Mouse (Mus musculus) T-helper 17 cell (primary cell): ENCODE results near the gene Heg1.

ENCODE experiments used
- in situ Hi-C, 2 experiments: fragments of 300-600 bp; cut with MboI, MseI; formaldehyde crosslinking; loops; 1 replicate in 1 of 2; 2 replicates in 1 of 2; pipeline ENCODE4 v1.15.1; 2025; ENCODE audit warnings: high pct_unique_total_duplicates in 2 of 2

Heg1 gene

DNA sequence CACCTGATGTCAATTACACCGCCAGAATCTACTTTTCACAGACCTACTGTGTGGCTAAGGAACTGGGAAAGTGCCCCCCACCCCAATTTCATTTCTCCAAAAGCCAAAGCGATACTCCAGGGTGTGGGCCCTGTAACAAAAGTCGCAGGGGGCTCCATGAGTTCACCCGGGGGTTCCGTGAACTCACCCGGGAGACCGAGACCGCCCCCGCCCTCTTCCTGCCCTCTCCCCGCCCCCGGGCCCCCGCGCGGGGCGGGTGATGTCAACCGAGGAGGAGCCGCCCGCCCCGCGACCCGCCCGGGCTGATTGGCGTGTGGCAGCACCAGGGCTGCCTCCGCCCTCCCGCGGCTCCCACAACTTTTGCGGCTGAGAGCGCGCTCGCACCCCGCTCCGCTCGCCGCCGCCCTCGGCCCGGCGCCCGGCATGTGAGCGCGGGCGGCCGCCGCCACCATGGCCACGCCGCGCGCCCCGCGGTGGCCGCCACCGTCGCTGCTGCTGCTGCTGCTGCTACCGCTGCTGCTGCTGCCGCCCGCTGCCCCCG lies at the start of gene Heg1:
Gene Heg1, plus strand, starts transcription at position 209 of the 541 bp plus-strand sequence.
- in situ Hi-C loops, result no loop called here

DNA sequence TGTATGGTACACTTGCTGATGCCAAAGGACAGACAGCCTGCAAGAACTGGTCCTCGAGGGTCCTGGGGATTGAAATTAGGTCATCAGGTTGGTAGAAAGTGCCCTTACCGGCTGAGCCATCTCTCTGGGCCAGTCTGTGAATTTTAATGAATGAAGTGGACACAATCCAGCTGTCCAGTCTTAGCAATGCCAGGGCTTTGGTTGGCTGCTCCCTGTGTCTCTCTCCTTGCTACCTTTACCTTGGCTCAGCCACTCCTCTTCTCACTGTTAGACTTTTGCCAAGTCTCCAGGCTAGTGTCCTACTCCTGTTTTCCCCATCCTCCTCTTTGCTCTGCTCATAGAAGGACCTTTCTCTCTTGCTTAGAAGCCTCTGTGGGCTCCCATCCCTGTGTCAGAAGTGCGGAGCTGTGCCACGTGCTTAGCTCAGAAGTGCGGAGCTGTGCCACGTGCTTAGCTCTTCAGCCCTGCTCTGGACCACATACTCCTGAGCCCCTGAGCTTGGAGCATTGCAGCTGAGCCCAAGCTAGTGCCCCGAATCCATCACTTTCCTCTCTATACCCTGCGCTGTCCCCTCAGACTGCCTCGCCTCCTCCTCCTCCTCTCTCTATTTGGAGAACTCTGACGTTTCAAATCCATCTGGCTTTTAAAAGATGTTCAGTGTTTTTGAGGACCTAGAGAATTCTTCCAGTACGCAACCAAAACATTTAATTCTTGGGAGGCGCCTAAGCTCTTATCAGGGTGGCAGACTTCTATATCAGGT lies 48.2 kb upstream of the Heg1 start:
- in situ Hi-C loops, result no loop called here

DNA sequence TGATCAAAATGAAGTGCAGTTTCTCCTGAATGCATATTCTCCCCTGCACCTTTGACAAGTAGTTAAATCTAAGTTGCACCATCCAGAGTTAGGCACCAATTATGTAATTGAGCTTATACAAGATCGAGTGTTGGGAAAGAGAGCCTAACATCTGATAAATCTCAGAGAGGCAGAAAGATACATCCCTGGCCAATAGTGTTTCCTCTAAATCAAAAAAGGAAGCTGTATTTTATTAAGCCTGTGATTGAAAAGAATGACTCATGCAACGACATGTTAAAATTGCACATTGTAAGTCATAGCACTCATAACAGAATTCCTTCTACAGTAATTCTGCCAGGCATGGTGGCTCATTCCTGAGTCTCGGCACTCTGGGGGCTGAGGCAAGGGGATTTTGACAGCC lies 42.4 kb upstream of the Heg1 start:
- in situ Hi-C loops, result no loop called here

DNA sequence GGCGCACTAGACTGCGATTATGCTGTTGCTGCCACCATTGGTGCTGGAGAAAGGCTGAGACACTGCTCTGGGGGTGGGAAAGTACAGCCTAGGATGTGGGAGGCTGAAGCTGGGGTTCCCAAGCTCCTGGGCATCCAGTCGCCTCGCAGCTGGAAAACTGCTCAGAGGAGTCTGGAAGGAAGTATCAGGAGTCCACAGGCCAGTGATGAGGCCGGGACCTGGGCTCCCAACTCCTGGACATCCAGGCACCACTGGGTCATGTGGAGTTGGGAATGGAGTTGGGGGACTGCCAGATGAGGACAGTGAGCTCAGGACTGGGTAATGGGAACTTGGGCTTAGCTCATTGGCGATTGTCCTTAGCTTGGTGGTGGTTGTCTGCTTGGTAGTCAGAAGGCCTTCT lies 31.1 kb upstream of the Heg1 start:
- in situ Hi-C loops, result no loop called here

DNA sequence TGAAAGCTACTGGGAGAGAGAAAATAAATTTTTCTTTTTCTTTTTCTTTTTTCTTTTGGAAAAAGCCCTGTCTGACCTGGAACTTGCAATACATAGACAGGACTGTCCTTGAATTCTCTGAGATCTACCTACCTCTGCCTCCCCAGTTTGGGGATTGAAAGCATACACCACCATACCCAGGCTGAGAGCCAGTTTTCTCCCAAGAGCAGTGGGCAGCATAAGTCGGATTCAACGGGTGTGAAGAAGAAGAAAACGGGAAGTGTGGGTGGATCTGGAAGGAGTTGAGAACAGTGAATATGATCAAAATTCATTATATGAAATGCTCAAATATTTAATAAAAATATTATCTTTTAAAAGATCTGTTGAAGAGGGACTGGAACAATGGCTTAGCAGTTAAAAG lies 28.7 kb upstream of the Heg1 start:
- in situ Hi-C loops, result no loop called here

DNA sequence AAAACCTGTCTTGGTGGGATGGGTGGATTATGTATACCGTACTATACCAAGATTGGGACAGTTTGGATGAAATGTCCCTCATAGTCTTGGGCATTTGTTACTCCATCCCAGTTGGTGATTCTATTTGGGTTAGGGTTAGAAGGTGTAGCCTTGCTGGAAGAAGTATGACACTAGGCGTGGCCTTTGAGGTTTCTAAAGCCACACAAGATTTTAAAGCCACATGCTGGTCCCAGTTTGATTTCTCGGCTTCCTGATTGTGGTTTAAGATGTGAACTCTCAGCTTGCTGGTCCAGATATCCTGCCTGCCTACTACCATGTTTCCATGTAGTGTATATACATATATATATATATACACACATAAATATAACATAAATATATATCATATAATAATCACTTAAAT lies 27.0 kb upstream of the Heg1 start:
- in situ Hi-C loops, result no loop called here

DNA sequence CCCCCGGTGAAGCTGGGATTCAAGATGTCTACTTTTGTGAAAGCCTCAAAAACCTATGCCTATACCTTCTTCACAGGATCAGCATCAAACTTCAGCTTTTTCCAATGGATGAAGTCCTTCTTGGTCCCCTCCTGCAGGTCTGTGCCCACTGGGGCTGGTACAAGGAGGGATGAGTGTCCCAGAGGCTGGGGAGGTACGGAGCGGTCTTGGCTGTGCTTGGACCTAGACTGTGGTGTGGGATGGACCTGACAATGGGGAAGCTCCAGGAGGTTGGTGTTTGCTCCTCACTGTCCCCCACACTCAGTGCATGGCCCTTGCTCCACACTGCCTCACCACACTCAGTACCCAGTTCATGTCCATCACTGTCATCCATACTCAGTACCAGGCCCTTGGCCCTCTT lies 26.0 kb upstream of the Heg1 start:
- in situ Hi-C loops, result no loop called here

DNA sequence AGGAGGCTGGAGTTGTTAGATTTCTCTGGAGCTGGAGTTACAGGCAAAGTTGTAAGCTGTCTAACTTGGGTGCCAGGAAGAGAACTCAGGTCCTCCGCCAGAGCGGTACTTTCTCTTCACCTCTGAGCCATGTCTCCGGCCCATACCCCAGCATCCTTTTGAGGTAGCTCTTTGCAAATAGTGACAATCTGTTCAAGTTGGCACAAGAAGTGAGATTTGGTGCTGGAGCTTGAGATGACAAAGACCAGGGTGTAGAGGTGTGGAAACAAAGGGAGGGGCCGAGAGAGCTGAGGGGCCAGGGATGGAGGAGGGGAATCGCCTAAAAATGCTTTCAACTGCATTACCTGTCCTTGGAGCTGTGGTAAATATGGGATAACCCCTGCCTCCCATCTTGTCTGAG lies 24.6 kb upstream of the Heg1 start:
- in situ Hi-C loops, result no loop called here

DNA sequence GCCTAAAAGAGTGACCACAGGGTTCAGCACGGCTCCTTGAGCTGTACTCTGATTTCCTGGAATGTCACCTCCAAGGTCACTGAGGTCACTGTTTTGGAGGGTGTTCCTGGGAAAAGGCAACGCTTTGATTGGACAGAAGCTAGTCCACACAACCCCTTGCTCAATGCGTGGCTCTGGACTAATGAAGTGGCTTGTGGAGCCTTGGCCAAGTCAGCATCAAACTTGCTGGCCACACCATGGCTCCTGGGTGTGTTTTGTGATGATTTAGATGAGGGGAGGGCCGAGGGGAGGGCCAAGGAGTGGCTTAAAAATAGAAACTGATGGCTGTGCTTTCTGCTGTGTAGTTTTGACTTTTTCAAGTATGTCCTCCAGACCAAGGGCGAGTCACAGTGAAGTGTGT lies 24.0 kb upstream of the Heg1 start:
- in situ Hi-C loops, result no loop called here

DNA sequence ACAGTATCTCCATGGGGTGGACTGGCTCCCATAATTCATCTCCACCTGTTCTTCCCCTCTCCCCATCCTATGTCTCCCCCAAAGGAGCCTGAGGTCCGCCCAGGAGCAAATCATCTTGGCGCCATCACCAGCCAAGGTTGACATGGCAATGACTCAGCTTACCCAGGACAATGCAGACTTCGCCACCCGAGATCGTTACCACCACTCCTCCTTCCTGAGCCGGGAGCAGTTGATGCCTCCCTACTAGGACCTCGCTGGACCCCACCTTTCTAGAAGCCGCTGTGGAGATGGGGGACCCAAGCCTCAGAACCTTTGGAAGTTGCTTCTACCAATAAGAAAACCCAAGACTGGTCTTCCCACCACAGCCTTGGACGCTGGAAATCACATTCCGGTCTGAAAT lies 21.3 kb upstream of the Heg1 start:
- in situ Hi-C loops, result no loop called here

DNA sequence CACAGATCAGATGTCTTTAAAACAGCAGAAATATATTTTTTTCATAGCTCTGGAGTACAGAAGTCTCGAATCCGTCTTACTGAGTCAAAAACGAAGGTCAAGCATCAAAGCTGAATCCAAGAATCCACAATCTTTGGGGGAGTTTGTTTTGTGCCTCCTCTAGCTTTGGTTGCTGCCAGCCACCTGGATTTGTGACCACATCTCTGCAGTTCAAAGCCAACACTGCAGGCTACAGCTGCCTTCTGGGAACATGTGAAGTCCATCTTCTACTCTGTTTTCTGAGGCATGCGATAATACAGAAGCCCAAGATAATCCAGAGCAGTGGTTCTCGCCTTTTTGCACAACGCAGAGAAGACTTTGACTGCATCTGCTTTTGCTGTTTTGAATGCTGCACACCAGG lies 17.9 kb upstream of the Heg1 start:
- in situ Hi-C loops, result no loop called here

DNA sequence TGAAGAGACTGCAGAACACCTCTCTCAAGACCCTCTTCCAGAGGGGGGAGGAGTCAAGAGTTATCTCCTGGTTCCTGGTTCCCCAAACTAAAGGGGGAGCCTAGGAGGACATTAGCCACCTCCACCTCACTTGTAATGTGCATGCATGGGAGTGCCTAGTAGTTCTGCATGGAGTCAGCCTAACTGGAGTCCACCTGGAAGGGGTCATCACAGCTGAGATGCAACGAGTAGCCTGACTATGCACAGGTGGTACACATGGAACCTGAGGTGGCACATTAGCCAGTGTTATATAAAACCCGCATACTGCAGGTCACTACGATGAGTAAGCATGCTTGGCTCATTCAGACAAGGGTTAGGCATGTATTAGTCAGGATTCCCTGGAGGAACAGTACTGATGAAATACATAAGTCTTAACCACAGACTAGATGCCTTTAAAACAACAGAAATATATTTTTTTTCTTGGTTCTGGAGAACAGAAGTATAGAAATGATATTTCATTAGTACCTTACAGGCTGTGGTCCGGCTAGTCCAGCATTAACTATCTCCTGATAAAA lies 17.1 kb upstream of the Heg1 start:
- in situ Hi-C loops, result no loop called here

DNA sequence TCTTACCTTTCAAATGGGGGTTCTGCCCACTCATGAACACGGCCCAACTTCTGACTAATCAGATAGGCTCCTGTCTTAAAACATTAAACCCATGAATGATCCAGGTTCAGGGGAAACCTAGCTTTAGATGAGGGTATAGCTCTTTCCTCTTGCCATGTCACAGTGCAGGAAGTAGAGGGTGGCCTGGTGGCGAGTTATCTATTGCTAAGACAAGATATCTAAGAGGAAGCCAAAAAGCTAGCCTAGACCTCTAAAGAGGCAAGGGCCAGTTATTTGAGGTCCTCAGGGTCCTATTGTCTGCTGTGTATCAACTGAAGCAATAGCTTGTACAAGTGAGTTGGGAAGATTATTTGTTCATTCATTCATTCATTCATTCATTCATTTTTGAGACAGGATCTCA lies 15.7 kb upstream of the Heg1 start:
- in situ Hi-C loops, result no loop called here

DNA sequence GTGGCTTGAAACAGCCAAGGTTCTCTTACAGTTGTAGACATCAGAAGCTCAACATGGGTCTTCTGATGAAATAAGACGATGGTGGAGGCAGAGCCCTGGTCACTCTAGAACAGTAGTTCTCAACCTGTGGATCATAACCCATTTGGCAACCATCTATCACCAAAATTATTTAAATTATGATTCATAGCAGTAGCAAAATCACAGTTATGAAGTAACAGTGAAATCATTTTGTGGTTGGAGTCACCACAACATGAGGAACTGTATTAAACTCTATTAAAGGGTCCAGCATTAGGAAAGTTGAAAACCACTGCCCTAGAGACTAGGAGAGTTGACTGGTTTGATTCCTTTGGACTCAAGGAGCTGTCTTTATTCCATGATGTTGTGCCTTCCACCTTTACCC lies 15.1 kb upstream of the Heg1 start:
- in situ Hi-C loops, result no loop called here

DNA sequence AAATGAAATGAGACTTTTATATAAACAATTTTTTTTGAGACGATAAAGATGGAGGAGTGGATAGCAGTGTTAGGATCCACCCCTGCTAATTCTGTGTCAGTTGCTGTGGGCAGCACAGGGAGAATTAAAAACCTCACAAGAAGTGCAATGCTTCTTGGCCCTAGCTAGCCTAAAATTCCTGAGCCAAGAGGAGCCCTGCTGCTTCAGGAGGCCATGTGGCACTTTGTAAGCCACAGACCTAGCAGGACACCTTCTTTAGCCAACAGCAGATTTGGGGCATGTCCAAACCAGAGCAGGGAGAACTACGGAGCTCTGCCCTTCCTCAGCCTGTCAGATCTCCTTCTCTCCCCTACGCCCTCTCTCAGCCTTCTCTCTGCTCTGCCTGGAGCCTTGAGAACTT lies 13.8 kb upstream of the Heg1 start:
- in situ Hi-C loops, result no loop called here

DNA sequence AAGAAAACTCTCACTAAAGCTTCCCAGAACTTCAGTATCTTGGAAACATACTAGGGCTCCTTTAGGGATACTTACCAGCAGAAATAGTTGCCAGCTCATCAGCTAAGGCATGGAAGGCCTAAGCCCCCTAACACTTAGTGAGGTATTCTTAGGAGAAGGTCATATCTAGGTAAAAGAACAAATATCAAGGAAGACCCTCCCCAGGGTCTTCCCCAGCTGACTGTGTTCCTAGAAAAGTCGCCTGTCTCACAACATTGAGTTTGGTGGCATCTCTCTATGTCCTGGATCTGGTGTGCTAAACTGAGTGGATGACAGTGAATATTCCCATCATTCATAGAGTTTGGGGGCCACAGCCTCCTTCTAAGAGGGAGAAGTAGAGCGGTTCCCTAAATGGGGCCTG lies 13.2 kb upstream of the Heg1 start:
- in situ Hi-C loops, result no loop called here

DNA sequence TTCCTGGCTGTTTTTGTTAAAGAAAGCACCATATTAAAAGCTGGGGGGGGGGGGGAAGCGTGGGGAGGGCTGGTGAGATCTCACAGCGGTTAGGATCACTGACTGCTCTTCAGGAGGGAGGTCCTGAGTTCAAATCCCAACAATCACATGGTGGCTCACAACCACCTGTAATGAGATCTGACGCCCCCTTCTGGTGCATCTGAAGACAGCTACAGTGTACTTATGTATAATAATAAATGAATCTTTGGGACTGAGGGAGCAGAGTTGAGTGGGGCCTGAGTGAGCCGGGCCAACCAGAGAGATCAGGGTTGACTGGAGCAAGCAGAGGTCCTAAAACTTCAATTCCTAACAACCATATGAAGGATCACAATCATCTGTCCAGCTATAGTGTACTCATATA lies 12.0 kb upstream of the Heg1 start:
- in situ Hi-C loops, result no loop called here

DNA sequence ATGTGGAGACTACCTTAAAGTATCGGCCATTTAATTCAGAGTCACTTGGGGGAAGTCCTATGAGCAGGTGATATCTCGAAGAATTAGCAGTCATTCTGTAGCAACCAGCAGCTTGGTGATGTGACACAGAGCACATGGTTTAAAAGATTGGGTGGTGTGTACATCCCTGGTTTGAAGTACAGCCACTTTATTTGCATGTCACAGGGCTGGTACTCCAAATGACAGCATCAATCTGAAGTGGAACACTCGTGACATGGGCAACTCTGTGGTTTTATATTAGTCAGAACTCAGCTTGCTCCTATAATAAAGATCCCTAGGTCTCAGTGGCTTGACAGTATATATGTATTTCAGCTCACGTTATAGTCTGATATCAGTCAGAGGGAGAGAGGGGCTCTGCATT lies 11.5 kb upstream of the Heg1 start:
- in situ Hi-C loops, result no loop called here

DNA sequence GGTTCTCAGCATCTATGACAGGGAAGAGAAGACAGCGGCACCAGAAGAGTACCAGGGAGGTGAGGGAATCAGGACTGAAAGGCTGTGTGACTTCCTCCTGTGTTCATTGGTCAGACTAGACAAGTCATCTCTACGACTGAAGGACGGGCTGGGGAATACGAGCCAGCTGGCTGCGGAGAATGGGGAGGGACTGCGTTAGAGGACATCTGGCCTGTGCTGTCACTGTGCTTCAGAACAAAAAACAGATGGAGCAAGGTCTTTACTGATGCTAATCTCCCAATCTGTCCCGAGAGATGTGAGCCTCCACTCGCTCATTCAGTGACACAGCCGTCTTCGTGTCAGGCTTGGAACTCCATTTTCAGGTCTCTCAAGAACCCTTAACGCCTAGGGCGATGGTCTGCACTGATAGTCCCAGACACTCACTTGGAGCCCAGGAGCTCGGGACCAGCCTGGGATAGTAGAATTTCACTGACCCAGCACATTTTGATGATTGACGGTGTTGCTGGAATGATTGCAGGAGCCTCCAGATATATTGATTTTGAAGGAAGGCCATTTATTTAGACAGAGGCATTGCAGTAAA lies 10.6 kb upstream of the Heg1 start:
- in situ Hi-C loops, result no loop called here

DNA sequence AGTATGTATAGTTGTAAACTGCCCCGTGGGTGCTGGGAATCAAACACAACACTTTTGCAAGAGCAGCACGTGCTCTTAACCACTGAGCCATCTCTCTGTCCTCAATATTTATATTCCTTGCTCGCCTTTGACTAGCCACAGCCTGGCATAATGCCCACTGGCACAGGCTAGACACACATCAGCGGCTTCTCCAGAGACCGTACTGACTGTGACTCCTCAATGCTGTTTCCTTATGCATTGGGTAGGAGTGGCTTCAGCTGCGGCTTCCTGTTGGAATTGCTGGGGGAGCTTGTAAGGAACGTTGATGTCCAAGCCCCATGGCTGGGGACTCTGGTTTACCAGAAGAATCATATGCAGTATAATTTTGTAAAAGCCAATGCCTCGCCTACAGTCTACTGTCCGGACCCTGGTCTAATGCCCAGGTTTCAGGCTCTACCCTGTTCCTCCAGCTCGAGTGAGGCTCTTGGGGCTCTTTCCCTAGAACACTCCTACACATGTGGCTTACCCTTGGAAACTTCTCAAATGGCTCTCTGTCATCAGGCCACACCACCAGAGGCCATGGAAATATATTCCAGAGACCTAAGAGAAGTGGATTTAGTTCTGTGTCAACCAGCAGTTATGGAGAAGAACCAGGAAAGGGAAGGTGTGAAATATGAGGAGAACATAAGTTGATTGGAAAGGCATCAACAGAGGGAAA lies 8.9 kb upstream of the Heg1 start:
- in situ Hi-C loops, result no loop called here

DNA sequence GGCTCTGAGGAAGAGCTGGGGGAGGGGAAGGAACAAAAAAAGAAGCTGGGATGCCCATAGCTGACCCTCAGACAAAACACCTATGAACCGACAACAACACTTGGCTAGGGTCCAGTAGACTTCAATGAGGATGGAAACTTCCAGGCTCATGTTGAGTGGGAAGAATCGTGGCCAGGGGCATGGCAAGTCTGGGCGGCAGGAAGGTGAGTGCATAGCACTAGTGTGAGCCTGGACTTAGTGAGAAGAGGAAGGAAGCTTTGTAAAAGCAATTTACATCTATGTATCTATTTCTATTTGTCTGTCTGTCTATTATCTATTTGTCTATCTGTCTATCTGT lies 8.4 kb upstream of the Heg1 start:
- in situ Hi-C loops, result no loop called here
